Mouse (Mus musculus) natural killer cell, adult 2 months (primary cell): Measurements from ENCODE around the gene Wfdc5.
"Not testable (repeated sequence)": the region's sequence is repeated elsewhere in the genome, so short reads cannot be mapped to it uniquely, and the experiment has no call there.

Source experiments
- DNase-seq, 2 experiments: peaks; one replicate each; pipeline ENCODE4 v3.0.0; 2022; ENCODE audit warnings: low spot score in 2 of 2

The Wfdc5 gene

DNA sequence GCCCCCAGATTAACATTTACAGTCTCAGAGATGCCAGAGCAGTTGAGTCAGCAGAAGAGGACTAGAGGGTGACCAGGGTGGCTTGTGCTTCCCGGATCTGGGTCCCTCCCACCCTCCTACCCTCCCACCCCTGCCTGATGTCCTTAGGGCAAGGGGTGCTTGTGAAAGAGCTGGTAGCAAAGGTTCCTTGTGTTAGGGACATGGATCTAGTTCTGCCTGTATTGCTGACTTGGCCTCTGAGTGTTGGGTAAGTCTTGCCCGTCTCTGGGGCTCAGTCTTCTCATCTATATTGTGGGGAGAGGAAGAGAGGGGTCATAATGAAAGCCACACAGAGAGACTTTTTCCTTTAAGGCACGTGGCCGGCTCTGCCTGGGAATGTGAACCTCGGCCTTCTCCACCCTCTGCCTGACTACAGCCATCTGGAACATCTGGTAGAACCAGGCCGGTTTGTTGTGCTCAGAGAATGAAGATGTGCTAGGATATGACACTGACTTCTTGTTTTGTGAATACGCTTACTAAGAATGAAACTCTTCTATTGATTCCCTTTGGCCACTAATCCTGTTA lies at the start of gene Wfdc5:
Gene Wfdc5, minus strand, starts transcription at position 51 of the 564 bp plus-strand sequence.
- no peak for DNase-seq

DNA sequence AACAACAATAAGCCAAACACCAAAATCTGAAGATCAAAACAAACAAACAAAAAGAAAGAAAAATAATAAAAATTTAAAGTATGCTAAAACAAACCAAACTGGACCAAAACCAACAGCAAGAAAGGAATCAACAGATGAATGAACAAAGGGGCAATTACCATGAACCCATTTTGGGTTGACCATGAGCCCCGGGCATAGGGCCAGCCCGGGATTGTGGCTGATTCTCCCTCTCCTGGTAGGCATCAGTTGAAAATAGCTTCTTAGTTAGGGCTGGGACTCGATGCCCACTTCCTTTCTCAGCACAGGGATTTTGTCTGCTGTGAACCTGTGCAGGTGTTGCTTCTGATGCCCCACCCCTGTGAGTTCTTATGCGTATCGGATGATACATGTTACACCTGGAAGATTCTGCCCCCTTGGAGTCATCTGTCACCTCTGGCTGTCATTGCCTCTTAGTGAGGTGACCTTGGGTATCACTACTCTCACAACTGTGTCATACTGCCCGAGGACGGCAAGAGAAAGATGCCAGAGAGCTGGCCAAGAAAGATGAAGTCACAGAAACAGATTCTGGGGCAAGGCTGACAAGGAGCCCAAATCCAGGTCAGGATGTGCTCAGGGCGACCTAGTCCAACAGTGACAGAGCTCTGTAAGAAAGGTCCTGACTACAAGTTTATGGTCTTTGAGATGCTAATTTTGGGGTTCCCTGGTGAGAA lies 46.0 kb upstream of the Wfdc5 start:
- DNase-seq, result no peak

GRCm38 (mm10) chr2:164221522-164221921 lies 39.0 kb upstream of the Wfdc5 start, which contains the start of gene Wfdc15b:
TSS of gene Wfdc15b (minus strand) at chr2:164221660.
- no peak for DNase-seq

GRCm38 (mm10) chr2:164219295-164219694 lies 36.8 kb upstream of the Wfdc5 start:
- no peak for DNase-seq

- DNase-seq, result no peak
These were observed 30.2 kb upstream of the Wfdc5 start for GRCm38 (mm10) chr2:164212711-164213110.

- no peak for DNase-seq
These were observed 28.4 kb upstream of the Wfdc5 start for GRCm38 (mm10) chr2:164210892-164211291.

DNA sequence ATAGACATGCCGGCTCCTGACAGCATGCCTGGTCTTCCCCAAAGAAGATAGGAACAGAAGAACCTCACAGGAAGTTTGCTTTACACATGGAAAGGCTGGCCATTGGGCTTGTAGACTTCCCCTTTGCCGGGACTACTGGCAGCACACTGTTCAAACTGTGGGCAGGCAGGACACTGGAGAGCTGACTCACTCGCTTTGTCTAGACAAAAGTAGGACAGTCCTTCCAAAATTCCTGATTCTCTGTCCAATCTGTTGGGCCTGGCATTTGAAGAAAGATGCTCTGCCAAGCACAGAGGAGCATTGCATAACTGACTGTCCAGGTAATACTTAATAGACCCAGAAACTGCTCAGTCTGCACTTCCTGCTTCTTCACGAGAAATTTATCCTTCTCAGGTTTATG lies 24.1 kb upstream of the Wfdc5 start:
- DNase-seq, result no peak

- DNase-seq, result not testable (repeated sequence)
These were observed 23.5 kb upstream of the Wfdc5 start for GRCm38 (mm10) chr2:164206011-164206410.

DNA sequence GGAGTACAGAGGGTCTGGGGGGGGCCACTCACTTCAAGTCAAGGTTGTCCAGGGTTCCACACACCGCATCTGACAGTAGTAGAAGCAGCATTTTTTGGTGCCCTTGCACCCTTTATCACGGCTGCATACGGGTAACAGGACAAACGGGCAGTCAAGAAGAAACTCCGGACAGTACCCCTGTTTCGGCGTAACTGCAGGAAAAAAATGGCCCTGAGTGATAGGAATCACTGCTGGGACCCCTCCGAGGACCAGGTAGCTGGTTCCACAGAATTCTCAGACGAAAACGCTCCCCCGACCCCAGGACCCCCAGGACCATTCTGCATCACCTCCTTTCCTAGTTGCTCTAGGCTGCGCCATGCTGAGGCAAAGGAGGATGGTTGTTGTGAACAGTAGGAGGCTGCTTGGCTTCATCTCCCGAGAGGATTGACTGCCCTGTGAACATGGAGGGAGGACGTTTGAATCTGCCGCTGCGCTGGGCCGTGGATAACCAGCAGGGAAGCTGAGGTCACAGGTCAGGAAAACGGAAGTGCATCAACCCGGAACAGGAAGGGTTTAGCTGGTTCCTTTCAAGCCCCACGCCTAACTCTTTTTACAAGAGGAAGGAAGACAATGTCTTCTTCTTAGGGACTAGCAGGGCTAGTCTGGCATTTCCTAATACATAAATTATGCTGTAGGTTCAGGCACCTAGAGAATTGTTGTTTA lies 17.2 kb upstream of the Wfdc5 start, which contains the start of gene Wfdc15a:
Gene Wfdc15a, minus strand, starts transcription at position 505 of the 702 bp plus-strand sequence.
- DNase-seq, result no peak

DNA sequence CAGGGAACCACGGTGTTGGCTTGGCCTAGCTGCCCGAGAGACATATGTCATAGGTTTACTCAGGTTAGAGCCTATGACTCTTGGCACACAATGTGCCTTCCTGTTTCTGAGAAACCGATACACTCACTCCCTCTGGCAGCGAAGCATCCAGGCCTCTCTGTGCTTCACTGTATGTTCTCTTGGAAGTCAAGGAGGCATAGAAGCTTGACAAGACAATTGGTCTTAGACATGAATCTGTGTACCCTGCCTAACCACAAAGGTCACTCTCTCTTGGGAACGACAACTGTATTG lies 14.1 kb upstream of the Wfdc5 start:
- no peak for DNase-seq

DNA sequence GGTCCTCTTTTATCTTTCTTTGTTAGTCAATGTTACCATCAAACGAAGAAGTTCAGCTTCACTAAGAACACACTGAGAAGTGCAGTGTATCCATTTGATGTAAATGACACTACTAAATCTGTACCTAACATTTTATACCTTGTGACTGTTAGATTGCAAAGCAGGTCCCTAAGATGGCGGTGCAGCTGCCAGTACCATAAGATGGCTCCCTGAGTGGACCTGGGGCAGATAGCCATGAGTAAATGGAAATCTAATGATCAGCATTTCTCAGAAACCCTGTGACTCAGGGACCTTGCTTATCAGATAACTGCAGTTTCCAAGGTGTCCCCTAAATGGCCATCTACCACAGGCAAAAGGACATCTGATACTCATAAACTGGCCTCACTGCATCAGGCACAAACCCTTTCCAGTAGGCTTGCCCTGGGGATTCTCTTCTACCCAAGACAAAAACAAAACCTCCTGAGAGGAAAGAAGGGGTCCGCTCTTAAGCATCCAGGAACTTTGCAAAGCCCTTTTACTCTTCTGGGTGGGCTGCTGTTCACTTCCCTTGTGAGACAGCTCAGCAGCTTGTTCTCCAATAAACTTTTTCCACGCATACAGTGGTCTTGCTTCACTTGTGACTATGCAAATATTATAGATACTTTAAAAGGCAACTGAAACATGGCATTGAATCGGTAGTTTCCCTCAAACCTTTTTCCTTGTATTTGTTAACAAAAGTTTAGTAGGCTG lies 13.6 kb upstream of the Wfdc5 start:
- DNase-seq, result no peak

GRCm38 (mm10) chr2:164194959-164195630 lies 12.6 kb upstream of the Wfdc5 start:
- no peak for DNase-seq

GRCm38 (mm10) chr2:164192279-164192678 lies 9.7 kb upstream of the Wfdc5 start:
- no peak for DNase-seq

DNA sequence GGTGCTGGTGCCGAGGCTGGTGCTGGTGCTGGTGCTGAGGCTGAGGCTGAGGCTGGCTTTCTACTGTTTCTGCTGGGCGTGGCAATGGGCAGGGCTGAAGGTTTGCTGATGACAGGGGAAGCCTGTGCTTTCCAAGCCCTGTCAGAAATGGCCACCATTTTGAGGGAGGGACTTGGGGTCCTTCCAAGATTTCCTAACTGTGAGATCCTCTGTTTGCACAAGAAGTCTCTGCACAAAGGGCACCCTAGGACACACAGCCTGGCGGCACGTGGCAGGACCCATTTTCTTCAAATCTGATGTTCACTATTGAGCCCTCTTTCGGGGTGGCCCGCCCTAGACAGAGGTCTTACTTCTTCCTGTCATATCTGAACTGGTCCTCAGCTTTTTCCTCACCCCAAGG lies 8.0 kb upstream of the Wfdc5 start, which contains the start of gene Wfdc12:
Gene Wfdc12, minus strand, starts transcription at position 33 of the 400 bp plus-strand sequence.
- DNase-seq, result no peak

- DNase-seq, result no peak
These were observed 6.2 kb upstream of the Wfdc5 start for GRCm38 (mm10) chr2:164188722-164189121.

DNA sequence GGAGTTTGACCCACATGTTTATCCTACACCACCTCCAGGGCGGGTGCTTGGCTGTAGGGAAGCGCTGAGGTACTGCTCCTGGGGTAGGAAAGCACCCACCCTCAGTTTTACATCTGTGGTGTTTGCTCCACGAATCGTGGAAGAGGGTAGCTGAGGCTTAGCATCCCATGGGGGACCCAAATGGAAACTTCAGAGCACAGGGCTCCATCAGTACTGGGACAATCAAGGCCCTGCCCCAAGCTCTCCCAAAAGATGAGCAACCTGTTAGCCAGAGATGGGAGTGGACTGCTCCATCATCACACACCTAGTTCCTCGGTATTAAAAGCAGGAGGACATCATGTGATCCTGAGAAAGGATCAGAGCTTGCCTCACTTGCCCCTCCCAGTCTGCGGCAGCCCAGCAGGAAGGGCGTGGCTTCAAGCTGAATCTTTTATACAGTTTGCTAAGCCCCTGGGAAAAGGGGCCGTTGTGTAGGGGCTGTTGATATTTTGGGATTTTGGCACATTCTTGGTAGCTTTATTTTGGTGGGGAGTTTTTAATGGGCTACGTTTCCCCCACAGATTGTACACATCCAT lies 1.7 kb upstream of the Wfdc5 start:
- DNase-seq, result no peak

GRCm38 (mm10) chr2:164183340-164183739 lies 798 bp upstream of the Wfdc5 start:
- no peak for DNase-seq

GRCm38 (mm10) chr2:164180770-164181169 lies 1.8 kb downstream of the Wfdc5 start:
- no peak for DNase-seq

GRCm38 (mm10) chr2:164180124-164180523 lies 2.4 kb downstream of the Wfdc5 start:
- DNase-seq, result peak in 1 of 2 experiments; percentile 37

DNA sequence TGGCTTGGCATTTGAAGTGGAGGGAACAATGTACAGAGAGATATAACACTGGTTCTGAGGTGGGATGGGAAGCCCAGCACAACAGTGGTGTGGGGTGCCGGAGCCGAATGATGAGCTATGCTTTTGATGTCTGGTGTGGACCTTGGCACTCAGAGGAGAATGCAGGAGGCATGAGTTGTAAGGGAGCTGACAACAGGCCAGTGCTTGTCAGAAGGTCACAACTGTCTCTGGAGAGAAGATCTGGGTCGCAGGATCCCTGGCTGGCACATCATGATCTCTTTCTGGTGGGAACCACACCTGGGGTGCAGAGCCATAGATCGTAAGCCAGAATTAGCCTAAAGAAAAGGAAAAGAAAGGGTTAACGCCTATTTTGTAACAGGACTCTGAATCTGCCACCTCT lies 4.7 kb downstream of the Wfdc5 start:
- DNase-seq, result no peak

DNA sequence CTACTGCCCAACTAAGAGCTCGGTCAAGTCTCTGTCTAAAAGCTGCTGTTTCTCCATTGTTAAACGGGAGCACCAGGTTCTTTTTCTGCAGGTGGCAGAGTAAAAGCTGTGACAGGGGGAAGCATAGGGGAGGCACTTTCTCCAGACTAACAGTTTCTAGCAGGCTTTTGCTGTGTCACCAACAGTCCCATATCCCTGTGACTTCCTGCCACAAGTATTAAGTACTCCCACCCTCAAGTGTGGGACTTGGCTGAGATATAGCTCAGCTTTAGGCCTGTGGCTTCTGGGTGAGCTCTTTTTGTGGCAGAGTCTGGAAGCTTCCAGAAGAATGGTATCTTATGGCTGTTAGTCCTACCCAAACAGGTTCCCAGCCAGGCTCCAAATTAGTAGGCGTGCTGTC lies 6.7 kb downstream of the Wfdc5 start:
- no peak for DNase-seq
